Mouse (Mus musculus) forebrain, embryonic 13.5 days (tissue): ENCODE measurements around the gene Rai2. TPM values are rescaled to one million over a fixed set of nuclear protein-coding genes. Genes with fewer than 3 reads are reported as not detected.
A peak's percentile ranks its signal among the peaks of the same experiment; 100 is the strongest.

Experiments
- ATAC-seq: fragments of 200-750 bp; cut with Nextera tagmentation; 2 replicates; pipeline ENCODE4 v1.8.0; 2017
- H3K27ac ChIP-seq: fragments of 300-500 bp; sonication (generic); 2 replicates; pipeline ENCODE4 v1.5.1; 2015; ENCODE audit warnings: inconsistent platforms, mild to moderate bottlenecking, moderate library complexity
- H3K27me3 ChIP-seq: fragments of 300-500 bp; sonication (generic); 2 replicates; pipeline ENCODE4 v1.6.1; 2015; ENCODE audit warnings: mild to moderate bottlenecking, inconsistent platforms
- H3K36me3 ChIP-seq: fragments of 300-500 bp; sonication (generic); 2 replicates; pipeline ENCODE4 v1.6.1; 2015; ENCODE audit warnings: mild to moderate bottlenecking, inconsistent platforms; ENCODE audit not compliant: poor library complexity, severe bottlenecking
- H3K4me1 ChIP-seq: fragments of 300-500 bp; sonication (generic); 2 replicates; pipeline ENCODE4 v1.6.1; 2015; ENCODE audit warnings: inconsistent platforms
- H3K4me2 ChIP-seq: fragments of 300-500 bp; sonication (generic); 2 replicates; pipeline ENCODE4 v1.6.1; 2015; ENCODE audit warnings: inconsistent platforms, mild to moderate bottlenecking, moderate library complexity
- H3K4me3 ChIP-seq: fragments of 300-500 bp; sonication (generic); 2 replicates; pipeline ENCODE4 v1.5.1; 2015; ENCODE audit warnings: mild to moderate bottlenecking, inconsistent platforms
- H3K9ac ChIP-seq: fragments of 300-500 bp; sonication (generic); 2 replicates; pipeline ENCODE4 v1.6.1; 2015; ENCODE audit warnings: mild to moderate bottlenecking, inconsistent platforms
- H3K9me3 ChIP-seq: fragments of 300-500 bp; sonication (generic); replicated peaks from 2 replicates; pipeline ENCODE4 v1.6.1; 2016; ENCODE audit warnings: inconsistent platforms
- WGBS: fragments of 180-500 bp; shearing (Covaris S2); methylation state at CpG from one replicate; pipeline ENCODE4 v1.1.7; 2015; 5-methylcytosine and 5-hydroxymethylcytosine counted together
- polyA plus RNA-seq: library from polyadenylated mRNA; unstranded; fragments of >200 nt; fragmentation: Nextera tagmentation; extraction: Ambion mirVana; gene quantifications from 2 replicates; pipeline ENCODE4 v1.2.1, GENCODE M21; 2015

Gene Rai2
- 10.5 and 13.2 TPM in 2 replicates for polyA plus RNA-seq

DNA sequence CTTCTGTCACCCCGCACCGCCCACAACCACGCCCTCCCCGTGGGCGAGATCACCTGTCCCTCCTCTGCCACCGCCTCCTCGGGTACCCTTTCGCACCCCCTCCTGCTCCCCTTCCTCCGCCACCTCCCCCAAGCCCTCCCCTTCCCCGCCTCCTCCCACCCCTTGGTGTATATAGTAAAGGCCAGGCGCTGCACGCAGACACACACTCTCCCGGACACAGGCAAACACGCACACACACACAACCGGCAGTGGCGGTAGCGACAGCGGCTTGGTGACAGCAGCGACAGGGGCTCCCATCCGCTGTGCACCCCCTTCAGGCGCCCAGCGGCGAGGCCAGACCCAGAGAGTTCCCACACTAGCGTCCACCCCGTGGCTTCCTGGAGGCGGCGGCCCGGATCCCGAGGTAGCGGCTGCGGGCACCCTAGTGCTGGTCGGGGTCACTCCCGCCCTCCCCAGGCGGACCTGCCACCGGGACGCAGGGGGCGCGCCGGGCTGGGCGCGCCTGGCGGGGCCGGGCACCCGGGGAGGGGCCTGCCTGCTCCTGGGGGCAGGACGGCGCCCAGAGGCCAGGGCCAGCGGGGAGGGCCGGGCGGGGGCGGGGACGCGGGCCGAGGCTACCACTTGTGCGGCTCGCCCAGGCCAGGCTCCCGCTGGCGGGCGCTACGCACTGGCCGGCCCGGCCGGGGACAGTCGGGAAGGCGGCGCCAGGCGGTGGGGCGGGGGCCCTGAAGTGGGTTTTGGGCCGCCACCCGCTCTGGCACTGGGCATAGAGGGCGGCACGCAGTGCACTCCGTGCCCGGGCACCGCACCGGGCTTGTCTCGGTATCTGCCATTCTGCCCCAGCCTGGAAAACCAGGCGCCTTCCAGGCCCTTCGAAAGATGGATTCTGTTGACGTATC, at the start of gene Rai2:
Gene Rai2, plus strand, starts transcription at position 205 of the 899 bp plus-strand sequence.
- Histone ChIP-seq H3K4me1 (0 out of 2 replicates have a peak, but pooled peaks cover 3% of the 10 kb centered on the region), H3K9ac (peak within 1 kb of the TSS; percentile 76), H3K4me2 (peak within 1 kb of the TSS; percentile 74), H3K36me3 (no peaks in the 10 kb centered on the region), H3K27me3 (peaks cover 10% of the 10 kb centered on the region; the same call in 1 of the 2 replicates), H3K4me3 (peak within 1 kb of the TSS; percentile 60), H3K9me3 (no peaks in the 10 kb centered on the region), H3K27ac (peak within 1 kb of the TSS; percentile 78)
- ATAC-seq = peak; percentile 82
- 19% methylated on average over 45 of the region's 79 CpGs for WGBS

DNA sequence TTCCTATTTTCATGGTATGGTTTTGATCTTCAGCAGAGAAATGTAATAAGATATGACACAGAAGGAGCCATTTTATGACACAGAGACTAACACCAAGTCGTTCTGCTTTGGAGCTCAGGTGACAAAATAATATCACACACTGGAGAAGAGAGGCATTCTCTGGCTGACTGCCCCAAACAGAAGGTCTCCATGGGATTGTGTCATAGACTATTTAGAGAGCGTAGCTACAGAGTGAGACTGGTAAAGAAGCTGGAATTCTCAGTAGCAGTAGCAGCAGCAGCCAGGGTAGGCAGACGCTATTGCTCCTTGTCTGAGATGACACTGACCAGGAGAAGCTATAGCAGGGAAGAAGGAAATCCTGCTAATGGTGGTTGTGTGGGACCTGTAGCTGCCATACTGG, 27.5 kb upstream of the Rai2 start:
- no peak overlapping the region for H3K9ac ChIP-seq
- 79% methylated on average over 3 of the region's 3 CpGs for WGBS
- no peak for ATAC-seq
- H3K4me2 ChIP-seq = no peak overlapping the region
- peaks cover 6% of the 10 kb centered on the region; the same call in 1 of the 2 replicates for H3K27me3 ChIP-seq
- H3K9me3 ChIP-seq = no peaks in the 10 kb centered on the region
- no peaks in the 10 kb centered on the region for H3K4me1 ChIP-seq
- no peak overlapping the region for H3K4me3 ChIP-seq
- H3K27ac ChIP-seq = no peak overlapping the region
- H3K36me3 ChIP-seq = no peaks in the 10 kb centered on the region

DNA sequence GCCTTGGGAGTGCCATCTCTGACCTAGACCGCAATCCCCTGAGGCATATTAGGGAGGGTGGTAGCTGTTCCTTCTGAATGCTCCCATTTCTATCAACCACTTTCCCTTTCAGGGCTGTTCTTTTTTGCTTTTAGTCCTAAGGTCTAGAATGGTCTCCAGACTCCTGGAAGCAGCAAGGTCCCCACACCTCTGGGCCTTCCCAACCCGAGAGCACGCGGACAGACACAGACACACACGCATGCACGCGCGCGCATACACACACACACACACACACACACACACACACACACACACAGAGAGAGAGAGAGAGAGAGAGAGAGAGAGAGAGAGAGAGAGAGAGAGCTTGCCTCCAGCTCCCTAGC, 385 bp upstream of the Rai2 start:
- Histone ChIP-seq H3K9me3 (no peaks in the 10 kb centered on the region), H3K27ac (no peak overlapping the region), H3K4me1 (0 out of 2 replicates have a peak, but pooled peaks cover 3% of the 10 kb centered on the region), H3K36me3 (no peaks in the 10 kb centered on the region), H3K9ac (peak overlapping the region; percentile 76; the same call in 1 of the 2 replicates), H3K4me2 (peak overlapping the region; percentile 74), H3K27me3 (peaks cover 10% of the 10 kb centered on the region; the same call in 1 of the 2 replicates), H3K4me3 (peak overlapping the region; percentile 60)
- WGBS = 27% methylated on average over 9 of the region's 9 CpGs
- ATAC-seq = peak; percentile 16

DNA sequence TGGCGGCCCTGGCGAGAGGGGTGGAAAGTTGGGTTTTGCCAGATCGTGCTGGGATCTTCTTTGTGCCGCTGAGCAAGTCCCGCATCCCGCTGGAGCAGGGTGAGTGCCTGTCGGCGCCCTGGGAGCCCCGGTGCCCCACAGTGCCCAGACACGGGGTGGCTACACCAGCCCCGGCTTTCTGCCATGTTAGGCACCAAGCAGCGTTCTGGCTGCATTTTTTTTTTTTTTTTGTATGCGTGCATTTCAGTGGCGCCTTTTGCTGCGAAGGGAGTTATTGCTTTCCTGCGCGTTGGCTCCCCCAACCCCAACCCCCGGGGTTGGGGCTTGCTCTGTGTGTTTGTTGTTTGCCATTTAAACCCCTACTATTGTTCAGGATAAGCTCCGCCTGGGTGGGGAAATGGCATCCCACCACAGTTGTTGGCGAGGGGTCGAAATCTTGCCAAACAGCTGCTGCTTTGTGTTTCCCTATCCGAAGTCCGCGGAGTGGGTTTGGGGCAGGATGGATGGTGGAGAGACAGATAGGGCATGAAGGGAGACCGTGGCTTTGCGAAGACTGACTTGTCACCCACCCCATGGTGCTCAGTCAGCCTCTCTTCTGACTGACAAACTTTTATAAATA, 1.0 kb downstream of the Rai2 start:
- peak; percentile 11; the same call in 1 of the 2 replicates for ATAC-seq
- Histone ChIP-seq H3K4me1 (0 out of 2 replicates have a peak, but pooled peaks cover 5% of the 10 kb centered on the region), H3K27ac (peak overlapping the region; percentile 78), H3K4me2 (peak overlapping the region; percentile 74), H3K9ac (peak overlapping the region; percentile 76), H3K27me3 (peaks cover 10% of the 10 kb centered on the region; the same call in 1 of the 2 replicates), H3K9me3 (no peaks in the 10 kb centered on the region), H3K36me3 (no peaks in the 10 kb centered on the region), H3K4me3 (peak overlapping the region; percentile 60)
- 21% methylated on average over 26 of the region's 26 CpGs for WGBS

DNA sequence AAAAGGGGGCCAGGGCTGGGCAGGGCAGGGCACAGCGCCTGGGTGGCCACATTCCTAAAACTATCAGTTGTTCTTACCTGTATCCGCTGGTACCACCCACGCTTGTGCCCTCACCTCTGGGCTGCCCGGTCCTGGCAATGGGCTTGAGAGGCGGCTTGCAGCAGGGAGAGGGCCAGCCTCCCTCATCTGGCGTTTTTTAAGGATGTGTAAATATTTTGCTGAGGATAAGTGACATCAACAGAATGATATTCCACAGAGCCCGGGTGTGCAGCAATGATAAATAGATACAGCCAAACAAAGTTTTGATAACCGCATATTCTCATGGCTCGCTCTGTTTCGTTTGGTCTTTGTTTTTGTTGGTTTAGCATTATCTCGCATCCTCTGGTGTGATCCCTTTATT, 1.7 kb downstream of the Rai2 start:
- H3K36me3 ChIP-seq = no peaks in the 10 kb centered on the region
- peak overlapping the region; percentile 76 for H3K9ac ChIP-seq
- no peak for ATAC-seq
- no peaks in the 10 kb centered on the region for H3K9me3 ChIP-seq
- H3K4me1 ChIP-seq = 0 out of 2 replicates have a peak, but pooled peaks cover 12% of the 10 kb centered on the region
- WGBS = 31% methylated on average over 11 of the region's 11 CpGs
- H3K27me3 ChIP-seq = peaks cover 10% of the 10 kb centered on the region; the same call in 1 of the 2 replicates
- peak overlapping the region; percentile 74 for H3K4me2 ChIP-seq
- H3K4me3 ChIP-seq = peak overlapping the region; percentile 60
- H3K27ac ChIP-seq = 0 out of 2 replicates have a peak overlapping the region, but pooled peaks have one; percentile 78

DNA sequence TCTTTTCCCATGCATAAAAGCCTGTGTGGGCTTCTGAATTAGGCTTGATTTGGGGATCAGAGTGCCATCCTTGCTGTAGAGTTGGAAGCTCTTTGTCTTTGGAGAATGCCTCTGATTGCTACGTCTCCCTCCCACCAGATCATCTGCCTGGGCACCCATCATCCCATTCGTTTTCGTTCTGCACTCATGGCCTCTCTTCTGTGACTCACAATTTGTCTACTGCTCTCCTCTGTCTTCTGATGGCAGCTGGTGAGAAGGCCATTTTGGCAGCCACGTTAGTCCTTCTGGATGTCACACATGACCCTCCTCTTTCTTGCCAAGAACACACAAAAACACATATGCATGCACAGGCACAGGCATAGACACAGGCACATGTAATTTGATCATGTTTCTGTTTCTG, 4.2 kb downstream of the Rai2 start:
- 0 out of 2 replicates have a peak, but pooled peaks cover 14% of the 10 kb centered on the region for H3K4me1 ChIP-seq
- H3K9ac ChIP-seq = no peak overlapping the region
- no peak overlapping the region for H3K4me3 ChIP-seq
- H3K36me3 ChIP-seq = no peaks in the 10 kb centered on the region
- H3K27ac ChIP-seq = no peak overlapping the region
- 60% methylated on average over 4 of the region's 4 CpGs for WGBS
- H3K9me3 ChIP-seq = no peaks in the 10 kb centered on the region
- H3K27me3 ChIP-seq = peaks cover 16% of the 10 kb centered on the region; the same call in 1 of the 2 replicates
- 0 out of 2 replicates have a peak, but pooled peaks have one; percentile 4 for ATAC-seq
- no peak overlapping the region for H3K4me2 ChIP-seq

DNA sequence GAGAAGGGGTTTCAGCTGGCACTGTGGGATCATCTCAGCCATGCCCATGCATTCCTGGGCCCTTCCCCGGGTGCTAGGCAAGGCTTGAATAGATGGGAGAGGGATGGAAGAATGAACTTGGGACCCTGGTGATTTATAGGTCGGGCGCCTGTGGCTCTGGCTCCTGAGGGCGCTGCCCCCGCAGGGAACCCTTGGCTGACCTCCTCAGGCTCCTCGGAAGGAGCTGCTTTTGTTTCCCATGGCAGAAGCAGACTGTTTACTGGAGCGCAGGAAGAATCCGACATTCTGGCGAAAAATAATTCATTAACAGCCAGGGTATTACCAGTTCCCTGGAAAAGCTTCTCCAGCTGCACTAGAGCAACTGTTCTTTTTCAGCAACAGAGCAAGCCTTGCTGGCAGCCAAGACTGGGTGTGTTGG, 6.5 kb downstream of the Rai2 start:
- H3K9me3 ChIP-seq = no peaks in the 10 kb centered on the region
- H3K4me3 ChIP-seq = peak overlapping the region; percentile 2; the same call in 1 of the 2 replicates
- H3K4me2 ChIP-seq = peak overlapping the region; percentile 41
- ATAC-seq = peak; percentile 42; the same call in 1 of the 2 replicates
- WGBS = 17% methylated on average over 9 of the region's 9 CpGs
- no peaks in the 10 kb centered on the region for H3K36me3 ChIP-seq
- H3K9ac ChIP-seq = no peak overlapping the region
- H3K27me3 ChIP-seq = peaks cover 14% of the 10 kb centered on the region; the same call in 1 of the 2 replicates
- H3K4me1 ChIP-seq = 0 out of 2 replicates have a peak, but pooled peaks cover 14% of the 10 kb centered on the region
- H3K27ac ChIP-seq = peak overlapping the region; percentile 75

DNA sequence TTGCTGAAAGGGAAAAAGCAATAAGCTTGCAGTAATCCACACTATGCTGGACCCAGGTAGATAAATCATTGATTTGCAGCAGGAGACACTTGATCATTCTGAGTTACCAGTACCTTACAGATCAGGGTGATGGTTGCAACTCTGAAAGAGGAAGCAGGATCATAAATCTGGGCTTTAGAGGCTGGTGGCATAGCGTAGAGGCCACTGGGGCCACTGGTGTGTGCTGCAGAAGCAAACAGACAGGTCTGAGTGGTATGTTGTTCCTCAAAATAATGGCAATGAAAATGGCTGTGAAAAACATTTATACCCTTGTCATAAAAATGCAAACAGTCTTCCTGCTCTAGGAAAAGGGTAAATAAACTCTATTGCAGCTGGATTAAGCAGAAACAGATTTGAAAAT, 9.4 kb downstream of the Rai2 start:
- Histone ChIP-seq H3K9ac (no peak overlapping the region), H3K4me1 (0 out of 2 replicates have a peak, but pooled peaks cover 13% of the 10 kb centered on the region), H3K36me3 (no peaks in the 10 kb centered on the region), H3K4me3 (no peak overlapping the region), H3K27me3 (peaks cover 17% of the 10 kb centered on the region), H3K27ac (no peak overlapping the region), H3K4me2 (no peak overlapping the region), H3K9me3 (no peaks in the 10 kb centered on the region)
- 74% methylated on average over 1 of the region's 1 CpGs for WGBS
- no peak for ATAC-seq

DNA sequence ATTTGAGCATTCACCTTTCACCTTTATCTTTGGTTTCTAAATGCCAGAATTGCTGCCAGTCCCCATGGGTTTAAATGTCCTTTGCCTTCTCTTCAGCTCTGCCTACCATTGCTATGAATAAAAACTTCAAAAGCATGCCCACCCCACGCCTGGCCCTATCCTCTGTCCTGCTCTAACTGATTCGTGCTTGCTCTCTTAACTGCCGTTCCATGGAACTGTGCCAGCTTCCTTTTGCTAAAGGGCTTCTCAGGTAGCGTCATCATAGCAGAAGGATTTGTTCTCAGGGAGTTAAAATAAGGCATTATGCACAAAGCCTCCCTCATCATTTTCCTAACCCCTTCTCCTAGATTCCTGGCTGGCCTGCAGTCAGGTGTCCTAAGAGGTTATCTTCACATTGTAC, 11.6 kb downstream of the Rai2 start:
- H3K27me3 ChIP-seq = peaks cover 21% of the 10 kb centered on the region
- H3K9me3 ChIP-seq = no peaks in the 10 kb centered on the region
- H3K4me2 ChIP-seq = no peak overlapping the region
- ATAC-seq = no peak
- H3K4me1 ChIP-seq = 0 out of 2 replicates have a peak, but pooled peaks cover 5% of the 10 kb centered on the region
- no peak overlapping the region for H3K4me3 ChIP-seq
- H3K9ac ChIP-seq = no peak overlapping the region
- 54% methylated on average over 4 of the region's 4 CpGs for WGBS
- no peaks in the 10 kb centered on the region for H3K36me3 ChIP-seq
- H3K27ac ChIP-seq = no peak overlapping the region

DNA sequence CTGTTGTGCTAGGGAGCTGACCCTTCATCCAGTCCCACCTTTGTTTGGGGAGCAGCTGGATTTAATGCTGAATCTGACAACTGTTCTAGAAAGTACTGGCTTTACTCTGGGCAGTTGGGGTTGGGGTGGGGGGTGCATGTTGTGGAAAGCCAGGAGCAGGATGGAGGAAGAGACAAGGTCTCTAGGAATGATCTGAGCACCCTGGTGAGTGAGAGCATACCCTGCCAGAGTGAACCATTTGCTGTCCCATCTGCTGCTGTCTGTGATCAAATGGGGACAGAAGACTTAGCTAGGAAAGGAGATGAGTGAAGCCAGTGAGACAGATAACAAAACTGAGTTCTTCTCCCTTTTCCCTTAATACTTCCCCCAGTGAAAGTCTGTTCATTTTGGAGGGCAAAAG, 13.2 kb downstream of the Rai2 start:
- H3K9ac ChIP-seq = no peak overlapping the region
- peaks cover 20% of the 10 kb centered on the region for H3K27me3 ChIP-seq
- H3K4me3 ChIP-seq = no peak overlapping the region
- peaks cover 10% of the 10 kb centered on the region; the same call in 1 of the 2 replicates for H3K4me1 ChIP-seq
- H3K4me2 ChIP-seq = no peak overlapping the region
- no peak for ATAC-seq
- no peaks in the 10 kb centered on the region for H3K36me3 ChIP-seq
- no peaks in the 10 kb centered on the region for H3K9me3 ChIP-seq
- no peak overlapping the region for H3K27ac ChIP-seq

DNA sequence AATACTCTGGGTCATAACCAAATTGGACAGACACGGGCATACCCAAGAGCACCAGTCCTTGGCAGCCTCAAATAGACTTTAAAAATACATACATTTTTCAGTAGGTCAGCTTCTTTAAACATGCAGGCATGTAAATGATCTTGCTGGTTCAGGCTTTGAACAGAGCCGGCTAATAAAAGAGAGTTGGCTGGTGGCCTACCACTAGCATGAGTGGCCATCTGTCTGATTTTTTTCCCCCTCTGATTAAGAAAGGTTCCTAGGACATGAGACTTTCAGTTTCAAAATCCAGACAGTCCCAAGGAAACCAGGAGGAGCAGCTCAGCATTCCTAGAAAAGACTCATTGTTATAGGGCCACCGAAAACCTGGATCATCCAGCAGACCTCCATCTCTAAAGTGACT, 15.0 kb downstream of the Rai2 start:
- no peaks in the 10 kb centered on the region for H3K36me3 ChIP-seq
- H3K4me3 ChIP-seq = no peak overlapping the region
- peaks cover 10% of the 10 kb centered on the region; the same call in 1 of the 2 replicates for H3K4me1 ChIP-seq
- no peak overlapping the region for H3K27ac ChIP-seq
- 71% methylated on average over 3 of the region's 3 CpGs for WGBS
- H3K4me2 ChIP-seq = no peak overlapping the region
- no peaks in the 10 kb centered on the region for H3K9me3 ChIP-seq
- peaks cover 21% of the 10 kb centered on the region for H3K27me3 ChIP-seq
- H3K9ac ChIP-seq = no peak overlapping the region
- no peak for ATAC-seq
